In the genomic region with DNA sequence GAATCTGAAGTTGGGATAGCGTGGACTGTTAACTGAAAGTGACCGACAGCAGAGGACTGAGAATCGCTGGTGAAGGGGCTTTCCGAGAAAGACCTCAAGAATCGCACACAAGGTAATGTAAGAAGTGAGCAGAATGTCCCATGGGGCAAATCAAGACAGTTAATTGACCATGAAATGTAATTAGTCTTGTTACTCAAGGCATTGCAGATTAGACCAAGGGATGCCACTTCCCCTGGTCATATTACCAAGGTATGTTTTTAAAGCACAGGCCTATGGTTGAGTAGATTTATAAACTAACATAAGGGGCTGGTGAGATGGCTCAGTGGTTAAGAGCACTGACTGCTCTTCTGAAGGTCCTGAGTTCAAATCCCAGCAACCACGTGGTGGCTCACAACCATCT, we compare ENCODE assay signal across 27 mouse cellular contexts.
"Had no signal": no experiment of that assay in that cellular context is flagged by ENCODE, and none has a peak within 500 bp of the region (broad histone marks: within the 10 kb centered on the region; RNA-seq: fewer than 3 reads in every experiment).

No protein-coding gene starts in this region.

- H3K27ac ChIP-seq: gastrocnemius, adult 2 months; heart, embryonic 10.5 days; hindbrain, embryonic 10.5 days; hindbrain, embryonic 12.5 days; hindbrain, embryonic 14.5 days; intestine, embryonic 15.5 days; layer of hippocampus, adult 2 months; left cerebral cortex, adult 2 months; limb, embryonic 10.5 days; limb, embryonic 12.5 days; liver, embryonic 13.5 days; liver, embryonic 15.5 days had no signal

- ATAC-seq: hindbrain, embryonic 16.5 days; inflammation-experienced regulatory T-cells, adult 6 months; intestine, embryonic 15.5 days; intestine, postnatal 0 days; liver, postnatal 0 days had no signal

- H3K4me2 ChIP-seq: heart, embryonic 12.5 days; hindbrain, embryonic 12.5 days; hindbrain, embryonic 14.5 days; intestine, embryonic 15.5 days; limb, embryonic 12.5 days; liver, embryonic 11.5 days; liver, embryonic 13.5 days; liver, embryonic 15.5 days had no signal

- H3K27me3 ChIP-seq: heart, embryonic 12.5 days; hindbrain, embryonic 12.5 days; intestine, embryonic 15.5 days; limb, embryonic 12.5 days; liver, embryonic 13.5 days; liver, embryonic 15.5 days had no signal

- H3K4me3 ChIP-seq: gastrocnemius, adult 2 months; heart, embryonic 10.5 days; heart, embryonic 12.5 days; hindbrain, embryonic 10.5 days; hindbrain, embryonic 12.5 days; intestine, embryonic 15.5 days; layer of hippocampus, adult 2 months; left cerebral cortex, adult 2 months; limb, embryonic 10.5 days; limb, embryonic 12.5 days; liver, embryonic 13.5 days; liver, embryonic 15.5 days had no signal

- H3K9me3 ChIP-seq: heart, embryonic 10.5 days; hindbrain, embryonic 12.5 days; intestine, embryonic 15.5 days; limb, embryonic 10.5 days; liver, embryonic 15.5 days had no signal

- H3K36me3 ChIP-seq: heart, embryonic 10.5 days; hindbrain, embryonic 12.5 days; intestine, embryonic 15.5 days; limb, embryonic 10.5 days; limb, embryonic 12.5 days; liver, embryonic 13.5 days had no signal

- H3K9ac ChIP-seq: heart, embryonic 12.5 days; hindbrain, embryonic 12.5 days; hindbrain, embryonic 14.5 days; intestine, embryonic 15.5 days; limb, embryonic 12.5 days; liver, embryonic 13.5 days; liver, embryonic 15.5 days; liver, postnatal 0 days had no signal

- DNase-seq: gastrocnemius, adult 2 months; gastrocnemius, postnatal 10 days; gastrocnemius, postnatal 25 days; heart, adult 18-20 months; heart, postnatal 10 days; heart, postnatal 4 days; kidney, adult 9 months; kidney, postnatal 25 days; kidney, postnatal 4 days; liver; liver, embryonic 13.5 days; liver, postnatal 0 days had no signal
